Mouse (Mus musculus): ENCODE data around the gene Thada.
"Not testable (repeated sequence)": the region's sequence is repeated elsewhere in the genome, so short reads cannot be mapped to it uniquely, and the experiment has no call there.

Thada gene

DNA sequence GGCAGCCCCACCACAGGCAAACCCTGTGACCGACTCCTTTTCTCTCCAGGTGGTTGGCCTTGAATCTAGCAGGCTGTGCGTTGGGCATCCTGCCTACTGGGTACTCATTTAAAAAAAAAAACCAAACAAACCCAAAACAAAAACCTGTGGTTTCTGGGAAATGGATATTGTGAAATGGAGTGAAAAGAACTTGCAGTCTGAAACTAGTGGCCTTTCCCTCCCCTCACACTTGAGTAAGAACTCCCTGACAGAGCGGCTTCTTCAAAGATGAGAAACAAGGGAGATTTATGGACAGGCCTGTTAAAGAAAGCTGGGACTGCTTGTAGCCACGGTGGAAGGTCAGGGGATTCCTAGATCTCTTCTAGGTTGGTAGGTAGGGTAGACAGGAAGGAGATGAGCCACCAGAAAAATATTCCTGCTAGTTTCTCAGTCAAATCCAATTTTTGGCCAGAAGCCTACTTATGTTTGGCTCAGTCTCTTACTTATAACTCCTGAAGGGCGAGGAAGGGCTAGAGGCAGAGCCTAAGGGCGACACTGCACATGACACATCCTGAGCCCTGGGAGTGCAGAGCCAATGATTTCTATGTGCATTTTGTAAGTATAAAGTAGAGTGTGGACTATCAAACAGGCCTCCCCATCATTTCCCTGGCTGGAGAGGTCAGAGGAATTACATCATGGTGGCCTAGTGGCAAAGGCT is 250.6 kb downstream of the Thada start:
- DNase-seq (ENCODE audit: low spot score) = peak; percentile 39

- no peak for DNase-seq (ENCODE audit: low spot score)
These were observed 252.5 kb downstream of the Thada start for GRCm38 (mm10) chr17:84213464-84213863.

GRCm38 (mm10) chr17:84207611-84208010 is 258.4 kb downstream of the Thada start:
- DNase-seq (ENCODE audit: low spot score) = no peak

DNA sequence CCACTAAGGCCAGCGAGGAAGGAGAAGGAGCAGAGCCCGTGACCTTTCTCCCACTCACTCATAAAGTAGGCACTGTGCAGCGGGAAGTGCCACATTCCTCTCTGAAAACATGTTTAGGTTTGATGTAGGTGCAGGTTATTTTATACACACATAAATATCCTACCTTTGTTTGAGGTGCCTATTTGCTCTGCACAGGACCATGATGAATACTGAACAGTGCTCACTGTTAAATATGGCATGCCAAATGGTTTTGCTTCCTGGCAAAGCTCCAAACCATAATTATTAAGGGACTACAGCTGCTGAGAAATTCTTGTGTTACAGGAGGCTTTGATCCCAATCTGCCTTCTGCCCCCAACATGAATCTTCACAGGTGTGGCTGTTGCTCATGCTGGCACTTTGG is 259.8 kb downstream of the Thada start:
- no peak for DNase-seq (ENCODE audit: low spot score)

- DNase-seq (ENCODE audit: low spot score) = no peak
These were observed 261.0 kb downstream of the Thada start for GRCm38 (mm10) chr17:84204962-84205361.

GRCm38 (mm10) chr17:84203340-84203739 is 262.7 kb downstream of the Thada start:
- DNase-seq (ENCODE audit: low spot score) = no peak

GRCm38 (mm10) chr17:84201183-84201582 is 264.8 kb downstream of the Thada start:
- no peak for DNase-seq (ENCODE audit: low spot score)

- DNase-seq (ENCODE audit: low spot score) = peak; percentile 45
These were observed 268.1 kb downstream of the Thada start for GRCm38 (mm10) chr17:84197912-84198344.

DNA sequence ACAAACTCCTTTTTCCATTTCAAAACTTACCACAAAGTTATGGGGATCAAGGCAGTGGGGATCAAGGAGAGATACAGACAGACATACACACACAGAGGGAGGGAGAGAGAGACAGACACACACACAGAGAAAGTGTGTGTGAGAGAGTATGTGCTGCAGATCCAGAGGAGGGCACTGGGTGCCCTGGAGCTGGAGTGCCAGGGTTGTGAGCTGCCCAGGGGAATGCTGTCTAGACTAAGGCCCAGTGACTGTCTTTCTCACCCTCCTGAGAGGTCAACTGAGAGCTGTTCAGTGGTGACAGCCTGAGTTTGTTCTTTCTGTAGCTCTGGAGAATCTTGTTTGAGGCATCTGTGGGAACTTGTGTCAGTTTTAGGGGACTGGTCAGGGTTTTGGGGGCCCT is 269.7 kb downstream of the Thada start:
- DNase-seq (ENCODE audit: low spot score) = no peak

DNA sequence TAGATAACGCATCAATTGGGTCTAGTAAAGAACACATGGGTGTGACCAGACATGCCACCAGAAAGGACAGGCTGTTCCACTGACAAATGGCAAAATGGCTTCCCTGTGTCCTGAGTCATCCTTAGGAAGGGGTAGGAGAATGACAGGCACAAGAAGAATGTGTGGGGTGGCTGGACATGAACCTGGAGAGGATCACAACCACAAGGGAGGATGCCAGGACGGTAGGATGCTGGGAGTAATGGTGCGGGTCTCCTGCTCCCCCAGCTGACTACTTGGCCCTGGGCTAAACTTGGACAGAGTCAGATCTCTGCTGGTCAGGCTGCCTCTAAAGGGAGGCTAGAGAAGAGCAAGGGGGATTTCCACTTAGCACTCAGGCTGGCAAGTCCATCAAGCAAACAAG is 270.2 kb downstream of the Thada start:
- DNase-seq (ENCODE audit: low spot score) = no peak

- no peak for DNase-seq (ENCODE audit: low spot score)
These were observed 271.0 kb downstream of the Thada start for GRCm38 (mm10) chr17:84195003-84195395.

DNA sequence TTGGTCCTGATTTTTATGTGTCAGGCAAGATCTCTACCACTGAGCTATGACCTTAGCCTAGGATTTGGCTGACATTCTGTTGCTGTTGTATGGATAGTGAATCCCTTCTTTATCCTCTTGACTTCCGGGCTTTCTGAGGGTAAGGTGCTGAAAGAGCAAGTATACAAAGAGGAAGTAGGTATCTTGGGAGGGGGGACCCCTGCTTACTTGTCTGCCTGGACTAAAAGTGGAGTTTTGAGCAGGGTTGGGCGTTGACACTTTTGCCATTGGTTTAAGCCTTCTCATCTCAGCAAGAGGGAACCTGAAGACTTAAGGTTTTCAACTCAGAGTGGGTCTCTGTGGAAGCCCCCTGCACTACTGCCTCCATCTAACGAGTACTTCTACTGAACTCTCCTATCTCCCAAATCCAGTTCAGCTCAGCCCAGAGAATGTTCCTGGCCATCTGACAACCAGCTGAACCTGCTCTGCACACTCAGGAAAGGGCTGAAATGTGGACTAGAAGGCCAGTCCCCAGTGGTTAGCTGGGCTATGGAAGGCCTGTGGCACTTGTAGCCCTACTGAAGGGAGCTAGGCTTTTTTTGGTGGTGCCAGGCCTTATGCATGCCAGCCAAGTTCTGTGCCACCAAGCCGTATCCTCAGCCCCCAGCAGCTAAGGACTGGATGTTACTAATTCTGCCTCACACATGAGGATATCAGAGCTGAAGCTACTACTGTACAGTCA is 271.6 kb downstream of the Thada start:
- DNase-seq (ENCODE audit: low spot score) = no peak

GRCm38 (mm10) chr17:84193411-84193810 is 272.6 kb downstream of the Thada start:
- no peak for DNase-seq (ENCODE audit: low spot score)

- no peak for DNase-seq (ENCODE audit: low spot score)
These were observed 274.1 kb downstream of the Thada start for GRCm38 (mm10) chr17:84191946-84192345.

- peak; percentile 91 for DNase-seq (ENCODE audit: low spot score)
These were observed 275.1 kb downstream of the Thada start for GRCm38 (mm10) chr17:84190885-84191284.

GRCm38 (mm10) chr17:84189127-84189854 is 276.7 kb downstream of the Thada start:
- DNase-seq (ENCODE audit: low spot score) = no peak

- DNase-seq (ENCODE audit: low spot score) = peak; percentile 92
These were observed 277.5 kb downstream of the Thada start for GRCm38 (mm10) chr17:84188374-84188961.

DNA sequence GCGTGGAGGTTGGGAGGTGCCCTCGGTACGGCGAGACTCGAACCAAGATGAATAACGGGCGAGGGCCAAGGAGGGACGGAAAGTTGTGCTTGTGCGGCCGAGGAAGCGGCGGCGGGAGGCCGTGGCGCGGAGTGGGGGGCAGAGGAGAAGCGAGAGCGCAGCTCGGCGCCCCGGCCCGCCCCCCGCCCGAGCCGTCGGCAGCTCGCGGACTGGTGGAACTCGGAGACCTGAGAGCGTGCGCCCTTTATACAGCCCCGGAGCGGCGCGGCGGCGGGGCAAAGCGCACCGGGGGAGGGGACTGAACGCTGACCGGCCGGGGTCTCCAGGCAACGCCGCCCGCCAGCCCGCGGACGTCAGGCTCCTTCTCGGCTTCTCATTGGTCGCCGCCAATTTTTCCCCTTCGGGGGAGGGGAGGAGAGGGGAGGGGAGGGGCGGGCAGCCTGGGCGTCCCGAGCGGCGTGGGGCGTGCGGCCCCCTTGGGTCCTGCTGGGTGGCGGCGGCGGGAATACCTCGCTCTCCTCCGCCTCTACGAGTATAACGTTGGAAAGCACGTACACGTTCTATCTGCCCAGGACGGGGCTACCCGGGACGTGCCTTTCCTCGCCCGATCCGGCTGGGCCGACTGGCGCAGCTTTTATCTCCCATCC is 278.2 kb downstream of the Thada start, which contains the start of gene Zfp36l2:
Gene Zfp36l2, minus strand, starts transcription at position 221 of the 647 bp plus-strand sequence.
- peak; percentile 96 for DNase-seq (ENCODE audit: low spot score)

DNA sequence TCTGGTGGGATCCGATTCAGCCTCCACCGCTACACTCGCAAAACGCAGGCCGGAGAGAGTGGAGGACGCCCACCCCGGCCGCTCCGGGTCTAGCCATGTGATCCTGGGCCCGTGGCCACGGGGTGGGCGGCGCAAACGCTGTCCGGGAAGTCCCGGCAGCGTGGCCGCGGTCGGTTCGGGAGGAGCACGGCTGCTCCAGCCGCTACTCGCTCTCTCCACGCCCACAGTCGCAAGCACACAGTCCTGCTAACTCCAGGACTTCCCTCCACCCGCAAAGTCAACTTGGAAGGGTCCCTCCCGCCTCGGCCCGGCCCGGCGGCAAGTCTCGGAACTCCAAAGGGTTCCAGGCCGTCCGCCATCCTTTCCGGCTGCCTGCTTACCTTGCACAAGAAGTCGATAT is 278.7 kb downstream of the Thada start:
- not testable (repeated sequence) for DNase-seq (ENCODE audit: low spot score)

- DNase-seq (ENCODE audit: low spot score) = peak; percentile 57
These were observed 279.4 kb downstream of the Thada start for GRCm38 (mm10) chr17:84186451-84187202.
